Mouse (Mus musculus) intestine, embryonic 16.5 days (tissue): Measurements from ENCODE around the gene Syne2. TPM values are rescaled to one million over a fixed set of nuclear protein-coding genes. Genes with fewer than 3 reads are reported as not detected.

Experiments used
- ATAC-seq: fragments of 200-750 bp; cut with Nextera tagmentation; 2 replicates; pipeline ENCODE4 v1.8.0; 2017; ENCODE audit warnings: moderate TSS enrichment, moderate library complexity
- H3K27ac ChIP-seq: fragments of 300-500 bp; sonication (generic); 2 replicates; pipeline ENCODE4 v1.5.1; 2014; ENCODE audit warnings: mild to moderate bottlenecking, low read length
- H3K27me3 ChIP-seq: fragments of 300-500 bp; sonication (generic); replicated peaks from 2 replicates; pipeline ENCODE4 v1.6.1; 2014; ENCODE audit warnings: low read length, control low read depth, mixed read lengths; ENCODE audit not compliant: control insufficient read depth, insufficient read depth
- H3K36me3 ChIP-seq: fragments of 300-500 bp; sonication (generic); 2 replicates; pipeline ENCODE4 v1.6.1; 2014; ENCODE audit warnings: low read length, control low read depth; ENCODE audit not compliant: control insufficient read depth, insufficient read depth
- H3K4me1 ChIP-seq: fragments of 300-500 bp; sonication (generic); 2 replicates; pipeline ENCODE4 v1.6.1; 2014; ENCODE audit warnings: low read length, control low read depth, mixed read lengths; ENCODE audit not compliant: control insufficient read depth, insufficient read depth
- H3K4me2 ChIP-seq: fragments of 300-500 bp; sonication (generic); 2 replicates; pipeline ENCODE4 v1.6.1; 2014; ENCODE audit warnings: low read depth, low read length, control low read depth
- H3K4me3 ChIP-seq: fragments of 300-500 bp; sonication (generic); 2 replicates; pipeline ENCODE4 v1.5.1; 2014; ENCODE audit warnings: mild to moderate bottlenecking, low read length
- H3K9ac ChIP-seq: fragments of 300-500 bp; sonication (generic); 2 replicates; pipeline ENCODE4 v1.6.1; 2014; ENCODE audit warnings: low read depth, low read length
- H3K9me3 ChIP-seq: fragments of 300-500 bp; sonication (generic); 2 replicates; pipeline ENCODE4 v1.6.1; 2016; ENCODE audit warnings: low read length, control low read depth; ENCODE audit not compliant: control insufficient read depth
- WGBS: fragments of 180-500 bp; shearing (Covaris S2); extraction: QIAGEN DNeasy Blood & Tissue Kit; methylation state at CpG from one replicate; pipeline ENCODE4 v1.1.7; 2014; 5-methylcytosine and 5-hydroxymethylcytosine counted together
- polyA plus RNA-seq: library from polyadenylated mRNA; unstranded; fragments of >200 nt; fragmentation: Nextera tagmentation; extraction: Ambion mirVana; gene quantifications from 2 replicates; pipeline ENCODE4 v1.2.1, GENCODE M21; 2015

Syne2 gene
- polyA plus RNA-seq, 1 experiment from 2014 or later = 28.4 TPM

GRCm38 (mm10) chr12:75897793-75898192 lies 79.9 kb downstream of the Syne2 start:
- no peak overlapping the region for H3K4me2 ChIP-seq
- no peak overlapping the region for H3K9ac ChIP-seq
- no peak for ATAC-seq
- H3K27ac ChIP-seq = no peak overlapping the region
- H3K9me3 ChIP-seq = no peaks in the 10 kb centered on the region
- 89% methylated on average over 7 of the region's 7 CpGs for WGBS
- peaks cover 3% of the 10 kb centered on the region; the same call in 1 of the 2 replicates for H3K36me3 ChIP-seq
- H3K4me1 ChIP-seq = no peaks in the 10 kb centered on the region
- H3K27me3 ChIP-seq = no peaks in the 10 kb centered on the region
- H3K4me3 ChIP-seq = no peak overlapping the region

- H3K36me3 ChIP-seq = 0 out of 2 replicates have a peak, but pooled peaks cover 2% of the 10 kb centered on the region
- 95% methylated on average over 9 of the region's 9 CpGs for WGBS
Measured at GRCm38 (mm10) chr12:75901721-75902120, 83.8 kb downstream of the Syne2 start.

GRCm38 (mm10) chr12:75904068-75904467 lies 86.1 kb downstream of the Syne2 start:
- no peak overlapping the region for H3K27ac ChIP-seq
- no peaks in the 10 kb centered on the region for H3K27me3 ChIP-seq
- ATAC-seq = no peak
- no peak overlapping the region for H3K4me3 ChIP-seq
- H3K4me2 ChIP-seq = no peak overlapping the region
- no peak overlapping the region for H3K9ac ChIP-seq
- H3K36me3 ChIP-seq = 0 out of 2 replicates have a peak, but pooled peaks cover 2% of the 10 kb centered on the region
- 94% methylated on average over 11 of the region's 11 CpGs for WGBS
- H3K9me3 ChIP-seq = no peaks in the 10 kb centered on the region
- H3K4me1 ChIP-seq = no peaks in the 10 kb centered on the region

More at GRCm38 (mm10) chr12:75901721-75902120, 83.8 kb downstream of the Syne2 start:
- Histone ChIP-seq H3K4me2 (no peak overlapping the region), H3K27me3 (no peaks in the 10 kb centered on the region), H3K9ac (no peak overlapping the region), H3K27ac (no peak overlapping the region), H3K9me3 (no peaks in the 10 kb centered on the region), H3K4me1 (no peaks in the 10 kb centered on the region), H3K4me3 (no peak overlapping the region)
- no peak for ATAC-seq

GRCm38 (mm10) chr12:75905304-75905703 lies 87.4 kb downstream of the Syne2 start:
- Histone ChIP-seq H3K9me3 (no peaks in the 10 kb centered on the region), H3K27ac (no peak overlapping the region), H3K4me1 (no peaks in the 10 kb centered on the region), H3K9ac (no peak overlapping the region), H3K4me3 (no peak overlapping the region), H3K27me3 (no peaks in the 10 kb centered on the region), H3K4me2 (no peak overlapping the region), H3K36me3 (0 out of 2 replicates have a peak, but pooled peaks cover 2% of the 10 kb centered on the region)
- ATAC-seq = no peak
- 92% methylated on average over 7 of the region's 7 CpGs for WGBS

DNA sequence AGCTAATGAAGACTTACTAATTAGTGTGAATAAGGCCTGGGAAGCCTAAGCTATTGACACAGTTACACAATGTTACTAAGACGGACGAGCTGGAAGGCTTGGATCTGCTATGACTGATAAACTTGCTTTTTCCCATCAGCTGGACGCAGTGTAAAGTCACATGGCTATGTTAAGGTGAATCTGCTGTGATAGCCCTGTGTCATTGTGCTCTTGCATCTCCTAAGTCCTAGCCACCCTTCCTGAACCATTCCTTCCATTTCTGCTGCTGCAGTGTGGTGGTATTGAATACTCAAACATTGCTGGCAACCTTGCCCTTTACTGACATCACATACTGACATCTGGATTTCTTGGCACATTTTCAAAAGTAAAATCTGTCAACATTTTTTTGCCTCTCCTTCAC lies 90.5 kb downstream of the Syne2 start:
- H3K4me2 ChIP-seq = no peak overlapping the region
- H3K27ac ChIP-seq = no peak overlapping the region
- H3K4me1 ChIP-seq = no peaks in the 10 kb centered on the region
- no peak overlapping the region for H3K9ac ChIP-seq
- 0 out of 2 replicates have a peak, but pooled peaks cover 2% of the 10 kb centered on the region for H3K36me3 ChIP-seq
- no peak overlapping the region for H3K4me3 ChIP-seq
- WGBS = 85% methylated on average over 3 of the region's 3 CpGs
- no peaks in the 10 kb centered on the region for H3K9me3 ChIP-seq
- ATAC-seq = no peak
- no peaks in the 10 kb centered on the region for H3K27me3 ChIP-seq

GRCm38 (mm10) chr12:75915694-75916093 lies 97.8 kb downstream of the Syne2 start:
- 83% methylated on average over 5 of the region's 5 CpGs for WGBS
- Histone ChIP-seq H3K4me2 (no peak overlapping the region), H3K27me3 (no peaks in the 10 kb centered on the region), H3K9ac (no peak overlapping the region), H3K27ac (no peak overlapping the region), H3K36me3 (no peaks in the 10 kb centered on the region), H3K4me3 (no peak overlapping the region), H3K9me3 (no peaks in the 10 kb centered on the region), H3K4me1 (no peaks in the 10 kb centered on the region)
- no peak for ATAC-seq

DNA sequence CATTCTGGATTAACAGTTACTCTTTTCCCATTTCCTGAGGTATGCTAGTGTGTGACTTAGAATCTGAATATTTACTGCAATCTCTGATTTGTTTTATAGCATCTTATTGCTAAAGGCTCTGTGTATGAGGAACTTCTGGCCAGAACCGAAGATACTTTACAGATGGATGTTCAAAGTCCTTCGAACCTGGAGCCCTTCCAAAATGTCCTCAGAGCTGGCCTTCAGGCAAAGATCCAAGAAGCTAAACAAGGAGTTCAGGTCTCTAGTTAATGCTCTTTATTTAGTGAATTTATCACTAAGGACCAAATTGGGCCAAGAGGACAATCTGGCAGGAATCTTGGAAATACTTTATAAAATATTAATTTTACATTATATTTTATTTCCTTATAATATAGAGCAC lies 100.5 kb downstream of the Syne2 start:
- 57% methylated on average over 2 of the region's 2 CpGs for WGBS
- no peaks in the 10 kb centered on the region for H3K9me3 ChIP-seq

DNA sequence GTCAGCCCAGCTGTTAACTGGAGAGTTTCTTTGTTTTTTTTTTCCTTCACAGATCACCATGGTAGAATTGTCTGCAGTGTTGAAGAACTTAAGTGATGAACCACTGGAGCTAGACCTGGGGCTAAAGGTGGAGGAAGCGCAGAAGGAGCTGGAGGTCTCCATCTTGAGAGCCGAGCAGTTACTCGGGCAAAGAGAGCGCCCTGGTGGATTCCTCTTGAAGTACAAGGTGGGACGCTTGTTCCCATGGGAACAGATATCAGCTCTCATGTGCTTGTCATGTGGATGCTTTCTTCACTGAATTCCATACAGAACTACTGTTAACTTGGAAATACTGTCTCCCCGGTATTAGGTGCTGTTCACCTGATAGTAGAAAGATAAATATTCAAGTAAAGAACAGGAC lies 101.0 kb downstream of the Syne2 start:
- H3K4me2 ChIP-seq = no peak overlapping the region
- H3K4me1 ChIP-seq = no peaks in the 10 kb centered on the region
- no peaks in the 10 kb centered on the region for H3K9me3 ChIP-seq
- no peak overlapping the region for H3K9ac ChIP-seq
- H3K4me3 ChIP-seq = no peak overlapping the region
- no peaks in the 10 kb centered on the region for H3K27me3 ChIP-seq
- no peaks in the 10 kb centered on the region for H3K36me3 ChIP-seq
- WGBS = 57% methylated on average over 6 of the region's 6 CpGs
- ATAC-seq = 0 out of 2 replicates have a peak, but pooled peaks have one; percentile 33
- H3K27ac ChIP-seq = no peak overlapping the region

More for the DNA sequence above, 100.5 kb downstream of the Syne2 start:
- Histone ChIP-seq H3K27me3 (no peaks in the 10 kb centered on the region), H3K9ac (no peak overlapping the region), H3K4me2 (no peak overlapping the region), H3K27ac (no peak overlapping the region), H3K4me1 (no peaks in the 10 kb centered on the region), H3K4me3 (no peak overlapping the region), H3K36me3 (no peaks in the 10 kb centered on the region)
- no peak for ATAC-seq

- Histone ChIP-seq H3K4me1 (no peaks in the 10 kb centered on the region), H3K4me2 (no peak overlapping the region), H3K4me3 (no peak overlapping the region), H3K9me3 (no peaks in the 10 kb centered on the region), H3K27me3 (no peaks in the 10 kb centered on the region), H3K36me3 (peaks cover 5% of the 10 kb centered on the region), H3K27ac (no peak overlapping the region), H3K9ac (no peak overlapping the region)
- 76% methylated on average over 11 of the region's 11 CpGs for WGBS
- no peak for ATAC-seq
Measured at GRCm38 (mm10) chr12:75922900-75923299, 105.0 kb downstream of the Syne2 start.

DNA sequence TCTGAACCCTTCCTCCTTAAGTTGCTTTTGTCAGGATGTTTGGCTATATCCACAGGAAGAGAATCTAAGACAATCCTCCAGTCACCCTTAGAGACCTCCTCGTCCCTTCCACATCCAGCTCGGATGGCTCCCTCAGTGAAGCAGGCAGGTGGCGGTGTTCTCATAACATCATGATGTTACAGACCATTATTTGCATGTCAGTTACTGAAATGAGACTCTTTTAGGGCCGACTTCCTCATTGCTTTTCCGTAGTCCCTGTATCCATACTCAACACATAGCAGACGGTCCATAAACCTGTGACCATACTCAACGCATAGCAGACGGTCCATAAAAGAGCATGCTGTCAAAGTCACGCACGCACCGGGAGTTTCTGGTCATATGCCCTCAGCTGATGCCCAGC lies 106.9 kb downstream of the Syne2 start:
- WGBS = 94% methylated on average over 11 of the region's 11 CpGs
- Histone ChIP-seq H3K4me2 (no peak overlapping the region), H3K4me1 (no peaks in the 10 kb centered on the region), H3K9me3 (no peaks in the 10 kb centered on the region), H3K9ac (no peak overlapping the region), H3K4me3 (no peak overlapping the region), H3K27me3 (no peaks in the 10 kb centered on the region), H3K27ac (no peak overlapping the region), H3K36me3 (peaks cover 5% of the 10 kb centered on the region)
- no peak for ATAC-seq
